Mouse (Mus musculus): ENCODE measurements around the gene Capn7. TPM values are rescaled to one million over a fixed set of nuclear protein-coding genes. Genes with fewer than 3 reads are reported as not detected.

The Capn7 gene
- total and polyA plus RNA-seq, 2 experiments from 2014 or later: 51.4 to 71.3 TPM

DNA sequence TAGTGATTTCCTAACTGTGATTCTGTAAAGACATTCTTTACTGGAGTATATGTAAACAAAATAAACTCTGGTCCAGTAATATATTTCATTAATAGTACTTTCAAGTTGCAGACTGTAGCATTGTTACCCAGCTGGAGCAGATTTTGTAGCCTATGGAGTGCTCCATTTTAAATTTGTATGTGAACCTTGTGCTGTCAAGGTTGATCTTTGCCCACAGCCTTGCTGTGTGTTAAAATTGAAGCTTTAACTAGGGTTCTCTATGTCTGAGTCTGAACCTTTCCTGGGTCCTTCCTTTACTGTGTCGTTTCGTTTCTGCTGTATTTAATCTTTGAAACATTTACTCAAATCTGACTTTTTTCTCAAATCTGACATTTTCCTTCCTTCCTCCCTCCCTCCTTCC lies 25.8 kb downstream of the Capn7 start:
- DNase-seq (no peak), ATAC-seq (no peak)
- H3K4me2 ChIP-seq (ENCODE audit: low read depth): no peak overlapping the region
- H3K9ac ChIP-seq: no peak overlapping the region
- no peaks in the 10 kb centered on the region for H3K9me3 ChIP-seq (ENCODE audit: low read length)
- H3K27me3 ChIP-seq (ENCODE audit: insufficient read depth, low read length): no peaks in the 10 kb centered on the region
- no peak overlapping the region for H3K27ac ChIP-seq (ENCODE audit: low read depth, low read length)
- TF ChIP-seq CTCF (IDR thresholded peaks at IDR 0.05; ENCODE audit: low read depth): no peak
- 90% methylated on average over 2 of the region's 2 CpGs for WGBS
- peaks cover 60% of the 10 kb centered on the region for H3K36me3 ChIP-seq (ENCODE audit: insufficient read depth)
- no peaks in the 10 kb centered on the region for H3K4me1 ChIP-seq (ENCODE audit: insufficient read depth)
- H3K4me3 ChIP-seq (ENCODE audit: low read depth, low read length): no peak overlapping the region

DNA sequence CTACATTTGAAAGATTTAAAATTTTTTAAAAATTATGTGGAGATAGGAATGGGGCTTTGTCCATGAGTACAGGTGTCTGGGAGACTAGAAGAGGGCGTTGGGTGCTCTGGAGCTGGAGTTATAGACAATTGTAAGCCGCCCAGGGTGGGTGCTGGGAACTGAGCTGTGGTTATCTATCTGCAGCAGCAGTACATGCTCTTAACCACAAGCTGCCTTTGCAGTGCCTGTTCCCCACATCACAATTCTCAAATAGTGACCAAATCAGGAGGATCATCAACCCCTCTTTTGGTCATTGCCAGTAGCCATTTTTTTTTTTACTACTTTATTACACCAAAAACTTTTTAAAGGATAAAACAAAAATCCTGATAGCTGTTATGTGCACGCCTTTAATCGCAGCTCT lies 28.2 kb downstream of the Capn7 start:
- Histone ChIP-seq H3K9me3 (ENCODE audit: low read length) (no peaks in the 10 kb centered on the region), H3K4me2 (ENCODE audit: low read depth) (no peak overlapping the region), H3K9ac (no peak overlapping the region), H3K27ac (ENCODE audit: low read depth, low read length) (no peak overlapping the region), H3K27me3 (ENCODE audit: insufficient read depth, low read length) (no peaks in the 10 kb centered on the region), H3K4me1 (ENCODE audit: insufficient read depth) (no peaks in the 10 kb centered on the region), H3K4me3 (ENCODE audit: low read depth, low read length) (no peak overlapping the region), H3K36me3 (ENCODE audit: insufficient read depth) (peaks cover 52% of the 10 kb centered on the region)
- no peak for ATAC-seq
- no peak for DNase-seq
- no peak for TF ChIP-seq CTCF (IDR thresholded peaks at IDR 0.05; ENCODE audit: low read depth)
- 95% methylated on average over 4 of the region's 4 CpGs for WGBS

DNA sequence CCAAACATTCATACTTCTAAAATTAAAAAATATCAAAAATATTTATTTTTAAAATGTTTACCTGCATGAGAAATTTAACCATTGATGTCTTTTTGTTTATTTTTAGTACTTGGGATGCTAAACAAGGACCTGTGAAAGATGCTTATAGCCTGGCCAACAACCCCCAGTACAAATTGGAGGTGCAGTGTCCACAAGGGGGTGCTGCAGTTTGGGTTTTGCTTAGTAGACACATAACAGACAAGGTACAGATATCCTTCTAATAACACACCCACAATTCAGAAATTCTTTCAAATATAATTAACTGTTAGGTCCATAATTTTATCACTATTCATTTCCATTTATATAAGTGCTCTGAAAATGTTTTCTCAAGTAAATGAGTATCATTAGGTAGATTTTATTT lies 28.9 kb downstream of the Capn7 start:
- Histone ChIP-seq H3K9me3 (ENCODE audit: low read length) (no peaks in the 10 kb centered on the region), H3K4me2 (ENCODE audit: low read depth) (no peak overlapping the region), H3K9ac (no peak overlapping the region), H3K4me1 (ENCODE audit: insufficient read depth) (no peaks in the 10 kb centered on the region), H3K27ac (ENCODE audit: low read depth, low read length) (no peak overlapping the region), H3K36me3 (ENCODE audit: insufficient read depth) (peaks cover 53% of the 10 kb centered on the region), H3K4me3 (ENCODE audit: low read depth, low read length) (no peak overlapping the region), H3K27me3 (ENCODE audit: insufficient read depth, low read length) (no peaks in the 10 kb centered on the region)
- DNase-seq: peak; percentile 66
- no peak for ATAC-seq
- TF ChIP-seq CTCF (IDR thresholded peaks at IDR 0.05; ENCODE audit: low read depth): peak; percentile 67

DNA sequence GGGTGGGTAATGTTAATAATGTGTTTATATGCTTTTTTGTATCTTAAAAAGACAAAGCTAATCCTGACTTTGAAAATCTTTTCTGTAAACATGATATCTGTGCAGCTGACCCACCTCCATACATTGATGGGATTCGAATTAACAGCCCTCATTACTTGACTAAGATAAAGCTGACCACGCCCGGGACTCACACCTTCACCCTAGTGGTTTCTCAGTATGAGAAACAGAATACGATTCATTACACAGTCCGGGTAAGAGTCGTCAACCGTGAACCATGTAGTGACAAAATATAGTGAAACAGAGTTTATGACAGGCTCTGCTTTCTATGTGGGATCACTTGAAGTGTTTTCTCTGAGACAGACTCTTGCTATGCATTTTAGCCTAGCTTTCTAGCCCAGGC lies 31.5 kb downstream of the Capn7 start:
- 96% methylated on average over 7 of the region's 7 CpGs for WGBS
- no peak overlapping the region for H3K27ac ChIP-seq (ENCODE audit: low read depth, low read length)
- no peak for TF ChIP-seq CTCF (IDR thresholded peaks at IDR 0.05; ENCODE audit: low read depth)
- no peak for ATAC-seq
- H3K9me3 ChIP-seq (ENCODE audit: low read length): no peaks in the 10 kb centered on the region
- H3K27me3 ChIP-seq (ENCODE audit: insufficient read depth, low read length): no peaks in the 10 kb centered on the region
- no peak overlapping the region for H3K4me3 ChIP-seq (ENCODE audit: low read depth, low read length)
- no peak overlapping the region for H3K4me2 ChIP-seq (ENCODE audit: low read depth)
- DNase-seq: no peak
- H3K9ac ChIP-seq: no peak overlapping the region
- no peaks in the 10 kb centered on the region for H3K4me1 ChIP-seq (ENCODE audit: insufficient read depth)
- peaks cover 54% of the 10 kb centered on the region for H3K36me3 ChIP-seq (ENCODE audit: insufficient read depth)

DNA sequence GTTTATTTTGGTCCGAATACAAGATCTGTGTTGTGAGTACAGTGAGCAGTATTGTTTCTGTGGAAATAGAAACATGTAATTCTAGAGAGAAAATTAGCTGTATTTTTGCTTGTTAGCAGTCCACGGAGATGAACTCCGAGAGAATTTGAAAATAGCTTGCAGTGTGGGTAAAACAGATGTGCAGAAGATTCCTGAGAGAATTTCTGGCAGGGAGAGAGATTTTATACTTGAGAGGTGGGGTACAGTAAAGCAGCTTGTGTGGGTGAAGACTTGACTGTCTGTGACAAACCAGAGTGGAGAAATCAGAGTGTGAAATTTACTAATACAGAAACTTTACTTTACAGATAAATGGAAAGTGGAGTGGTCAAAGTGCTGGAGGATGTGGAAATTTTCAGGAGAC lies 32.9 kb downstream of the Capn7 start:
- Histone ChIP-seq H3K4me3 (ENCODE audit: low read depth, low read length) (no peak overlapping the region), H3K9ac (no peak overlapping the region), H3K4me2 (ENCODE audit: low read depth) (no peak overlapping the region), H3K27me3 (ENCODE audit: insufficient read depth, low read length) (no peaks in the 10 kb centered on the region), H3K36me3 (ENCODE audit: insufficient read depth) (peaks cover 56% of the 10 kb centered on the region), H3K4me1 (ENCODE audit: insufficient read depth) (no peaks in the 10 kb centered on the region), H3K9me3 (ENCODE audit: low read length) (no peaks in the 10 kb centered on the region), H3K27ac (ENCODE audit: low read depth, low read length) (no peak overlapping the region)
- DNase-seq: no peak
- ATAC-seq: no peak
- 79% methylated on average over 3 of the region's 3 CpGs for WGBS
- TF ChIP-seq CTCF (IDR thresholded peaks at IDR 0.05; ENCODE audit: low read depth): no peak

DNA sequence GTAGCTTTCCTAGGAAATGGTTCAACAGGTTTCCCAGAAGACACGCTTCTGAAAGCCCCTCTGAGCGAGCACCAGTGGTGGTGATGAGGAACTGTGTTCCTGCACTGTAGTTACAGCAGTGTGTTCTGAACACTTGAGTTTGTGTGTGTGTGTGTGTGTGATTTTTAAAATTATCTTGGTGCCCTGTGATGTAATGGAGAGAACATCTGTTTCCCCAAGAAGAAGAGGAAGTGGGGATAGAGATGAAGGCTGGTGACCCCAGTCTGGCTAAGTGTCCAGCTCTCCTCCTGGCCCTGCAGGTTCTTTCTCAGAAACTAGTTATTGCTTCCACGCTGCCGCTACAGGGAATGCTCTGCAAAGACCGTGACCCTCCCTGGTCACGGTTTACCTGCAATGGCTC lies 38.0 kb downstream of the Capn7 start:
- H3K4me1 ChIP-seq (ENCODE audit: insufficient read depth): no peaks in the 10 kb centered on the region
- no peak for ATAC-seq
- peaks cover 86% of the 10 kb centered on the region for H3K36me3 ChIP-seq (ENCODE audit: insufficient read depth)
- H3K27ac ChIP-seq (ENCODE audit: low read depth, low read length): no peak overlapping the region
- no peak overlapping the region for H3K9ac ChIP-seq
- no peaks in the 10 kb centered on the region for H3K27me3 ChIP-seq (ENCODE audit: insufficient read depth, low read length)
- H3K4me3 ChIP-seq (ENCODE audit: low read depth, low read length): no peak overlapping the region
- 98% methylated on average over 6 of the region's 6 CpGs for WGBS
- no peak for DNase-seq
- no peak for TF ChIP-seq CTCF (IDR thresholded peaks at IDR 0.05; ENCODE audit: low read depth)
- no peaks in the 10 kb centered on the region for H3K9me3 ChIP-seq (ENCODE audit: low read length)
- no peak overlapping the region for H3K4me2 ChIP-seq (ENCODE audit: low read depth)

DNA sequence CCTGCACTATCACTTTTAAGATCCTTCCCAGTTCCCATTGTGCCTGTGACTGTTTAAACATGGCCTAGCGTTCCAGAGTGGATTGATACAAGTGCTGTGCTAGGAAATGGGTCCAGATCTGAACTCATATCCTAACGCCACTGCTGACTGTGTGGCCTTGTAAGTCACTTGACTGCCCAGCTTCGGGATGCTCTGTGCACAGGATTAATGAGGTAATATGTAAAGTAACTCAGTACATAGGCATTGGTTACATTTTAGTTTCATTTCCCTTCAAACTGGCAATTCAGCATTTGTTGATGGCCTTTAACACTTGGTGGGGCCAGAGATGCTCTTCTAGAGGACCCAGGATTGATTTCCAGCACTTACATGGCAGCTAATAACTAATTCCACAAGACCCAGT lies 39.9 kb downstream of the Capn7 start:
- no peak for TF ChIP-seq CTCF (IDR thresholded peaks at IDR 0.05; ENCODE audit: low read depth)
- ATAC-seq: no peak

DNA sequence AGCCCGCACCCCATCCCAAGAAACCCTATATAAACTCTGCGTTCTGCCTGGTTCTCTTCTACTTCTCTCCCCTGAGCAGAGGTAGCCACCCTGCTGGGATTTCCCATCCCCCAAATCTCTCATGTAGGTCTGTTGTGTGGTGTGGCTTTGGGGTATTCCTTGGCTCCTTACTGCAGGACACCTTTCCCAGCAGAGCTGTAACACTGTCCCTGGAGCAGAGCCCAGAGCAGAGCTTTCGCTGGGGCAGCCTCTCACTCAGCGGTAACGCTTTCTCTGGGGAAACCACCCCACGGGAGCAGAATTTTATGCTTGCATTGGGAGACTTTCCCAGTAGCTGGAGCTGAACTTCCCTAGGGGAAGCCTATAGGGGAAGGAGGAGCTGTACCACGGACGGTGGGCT lies 45.8 kb downstream of the Capn7 start:
- H3K4me2 ChIP-seq (ENCODE audit: low read depth): no peak overlapping the region
- ATAC-seq (no peak), DNase-seq (no peak)
- WGBS: 85% methylated on average over 8 of the region's 8 CpGs
- TF ChIP-seq CTCF (IDR thresholded peaks at IDR 0.05; ENCODE audit: low read depth): no peak
- peaks cover 32% of the 10 kb centered on the region for H3K36me3 ChIP-seq (ENCODE audit: insufficient read depth)
- H3K27ac ChIP-seq (ENCODE audit: low read depth, low read length): no peak overlapping the region
- no peak overlapping the region for H3K9ac ChIP-seq
- H3K9me3 ChIP-seq (ENCODE audit: low read length): no peaks in the 10 kb centered on the region
- H3K4me1 ChIP-seq (ENCODE audit: insufficient read depth): no peaks in the 10 kb centered on the region
- H3K4me3 ChIP-seq (ENCODE audit: low read depth, low read length): no peak overlapping the region
- no peaks in the 10 kb centered on the region for H3K27me3 ChIP-seq (ENCODE audit: insufficient read depth, low read length)

More for the DNA sequence above, 39.9 kb downstream of the Capn7 start:
- Histone ChIP-seq H3K27me3 (ENCODE audit: insufficient read depth, low read length) (no peaks in the 10 kb centered on the region), H3K9me3 (ENCODE audit: low read length) (no peaks in the 10 kb centered on the region), H3K4me1 (ENCODE audit: insufficient read depth) (no peaks in the 10 kb centered on the region), H3K4me3 (ENCODE audit: low read depth, low read length) (no peak overlapping the region), H3K4me2 (ENCODE audit: low read depth) (no peak overlapping the region), H3K27ac (ENCODE audit: low read depth, low read length) (no peak overlapping the region), H3K9ac (no peak overlapping the region), H3K36me3 (ENCODE audit: insufficient read depth) (peaks cover 70% of the 10 kb centered on the region)
- no peak for DNase-seq
- 87% methylated on average over 3 of the region's 3 CpGs for WGBS

All from forebrain, postnatal 0 days (tissue).